Mouse (Mus musculus) CD4-positive helper T cell, adult 2 months (primary cell): ENCODE data around the gene Sarnp.

Source experiments
- DNase-seq: peaks from one replicate; pipeline ENCODE4 v3.0.0-alpha.2; 2012; ENCODE audit warnings: low read depth, missing footprints, low spot score

The Sarnp gene

DNA sequence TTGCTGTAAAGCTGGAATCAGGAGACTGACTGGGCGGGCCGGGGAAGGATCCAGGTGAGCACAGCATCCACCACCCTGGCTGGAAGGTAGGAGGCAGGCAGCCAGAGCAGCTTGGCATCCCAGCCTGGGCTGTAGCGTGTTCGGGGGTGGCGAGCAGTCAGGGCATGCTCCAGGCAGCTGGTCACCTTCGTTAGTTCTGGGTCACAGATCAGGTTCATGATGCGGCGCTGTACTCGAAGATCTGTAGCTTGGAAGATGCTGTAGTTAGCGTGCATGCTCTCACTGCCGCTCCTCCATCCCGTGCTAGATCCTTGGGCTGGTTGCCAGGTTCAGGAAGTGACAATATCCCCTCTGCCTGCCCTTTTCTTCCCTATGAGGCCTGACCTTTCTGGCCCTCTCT is 96.6 kb downstream of the Sarnp start:
- no peak for DNase-seq

DNA sequence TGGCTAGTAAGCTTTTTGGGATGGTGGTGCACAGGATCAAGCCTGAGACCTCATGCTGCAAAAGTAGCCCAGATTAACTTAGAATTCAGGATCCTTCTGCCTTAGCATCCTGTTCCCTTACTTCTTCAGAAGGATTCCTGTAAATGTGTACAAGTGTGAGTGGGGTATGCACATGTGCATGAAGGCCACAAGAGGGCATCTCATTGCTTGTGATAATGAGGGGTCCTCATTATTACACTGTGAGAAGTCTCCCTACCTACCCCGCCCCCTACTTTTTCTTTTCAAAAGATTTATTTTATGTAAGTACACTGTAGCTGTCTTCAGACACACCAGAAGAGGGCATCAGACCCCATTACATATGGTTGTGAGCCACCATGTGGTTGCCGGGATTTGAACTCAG is 98.4 kb downstream of the Sarnp start:
- no peak for DNase-seq

DNA sequence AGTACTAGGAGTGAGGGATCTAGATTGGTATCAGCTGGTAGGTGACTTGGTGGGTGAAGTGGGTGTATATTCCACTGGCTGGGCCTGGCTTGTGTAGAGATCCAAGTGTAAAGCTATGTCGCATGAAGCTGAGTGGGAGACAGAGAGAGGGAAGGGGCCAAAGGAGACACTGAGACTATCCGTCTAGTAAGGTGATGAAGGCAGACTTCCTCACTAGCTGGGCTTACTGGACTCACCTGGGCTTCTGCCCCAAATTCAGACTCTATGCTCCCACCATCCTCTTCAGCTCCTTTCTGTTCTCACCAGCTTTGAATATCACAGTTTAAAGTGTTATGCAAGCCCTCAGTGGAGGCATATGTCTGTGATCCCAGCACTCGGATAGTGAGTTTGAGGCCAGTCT is 99.5 kb downstream of the Sarnp start:
- no peak for DNase-seq

DNA sequence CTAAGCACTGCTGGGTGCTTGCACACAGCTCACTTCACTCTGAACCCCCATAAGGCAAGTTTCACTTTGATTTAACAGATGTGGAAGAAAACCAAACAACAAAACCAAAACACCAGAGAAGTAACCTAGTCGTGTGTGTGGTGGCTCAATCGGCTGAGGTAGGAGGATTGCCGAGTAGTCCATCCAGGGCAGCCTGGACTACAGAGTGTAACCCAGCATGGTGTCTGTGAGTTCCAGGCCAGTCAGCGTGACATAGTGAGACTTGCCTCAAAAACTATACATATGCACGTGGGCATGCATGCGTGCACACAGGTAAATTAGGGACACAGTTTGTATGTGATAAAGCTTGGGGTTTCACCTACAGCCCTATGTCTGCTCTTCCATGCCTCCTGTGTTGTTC is 100.3 kb downstream of the Sarnp start:
- DNase-seq, result no peak

DNA sequence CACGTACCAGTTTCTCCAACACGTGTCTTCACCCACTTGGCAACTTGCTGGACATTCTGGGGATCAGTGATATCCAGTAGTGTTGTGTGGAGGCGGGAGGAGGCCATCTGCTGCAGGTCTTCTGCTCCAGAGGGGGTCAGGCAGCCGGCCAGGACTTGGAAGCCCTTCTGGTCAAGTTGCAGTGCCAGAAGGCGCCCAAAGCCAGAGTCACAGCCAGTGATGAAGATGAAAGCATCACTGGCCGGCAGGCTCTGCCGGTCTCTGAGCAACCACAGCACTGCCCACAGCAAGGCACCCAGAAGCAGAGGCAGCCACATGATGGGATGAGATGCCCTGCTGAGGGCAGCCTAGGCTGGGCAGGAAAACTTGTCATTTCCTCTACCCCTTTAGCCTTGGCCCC is 101.1 kb downstream of the Sarnp start:
- no peak for DNase-seq

DNA sequence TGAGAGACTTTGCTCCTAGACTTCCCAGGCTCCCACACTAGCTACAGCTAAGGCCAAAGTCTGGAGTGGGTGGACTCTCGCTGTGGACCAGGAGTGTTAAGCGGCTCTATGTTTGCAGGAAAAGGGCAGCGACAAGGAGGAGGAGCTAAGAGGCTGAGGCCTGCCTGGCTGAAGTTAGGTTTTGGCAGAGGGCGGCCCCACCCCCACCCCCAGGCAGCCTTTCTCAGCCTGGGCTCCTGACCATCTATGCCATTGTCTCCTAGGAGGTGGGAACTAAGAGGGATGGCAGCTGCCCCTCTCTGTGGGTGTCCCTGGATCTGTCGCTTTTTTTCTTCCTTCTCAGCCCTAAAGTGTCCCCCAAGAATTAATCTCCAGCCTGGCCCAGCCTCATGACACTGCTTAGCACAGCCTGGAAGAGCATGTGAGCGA is 102.1 kb downstream of the Sarnp start:
- DNase-seq, result no peak

DNA sequence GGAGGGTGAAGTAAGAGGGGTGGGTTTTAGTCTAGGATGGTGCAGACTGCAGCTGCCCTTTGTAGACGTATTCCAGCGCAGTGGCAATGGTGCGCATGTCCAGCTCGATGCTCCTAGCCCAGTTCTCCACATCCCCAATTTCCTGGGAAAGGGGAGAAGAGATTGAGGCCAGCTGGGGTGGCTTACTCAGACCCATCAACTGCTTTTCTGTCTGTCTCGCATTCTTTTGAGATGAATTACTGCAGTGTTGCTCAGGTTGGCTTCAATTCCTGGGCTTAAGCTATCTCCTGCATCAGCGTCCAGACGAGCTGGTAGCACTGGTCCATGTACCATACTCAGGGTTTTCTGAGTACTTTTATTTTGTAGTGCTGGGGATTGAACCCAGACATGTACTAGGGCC is 102.8 kb downstream of the Sarnp start:
- no peak for DNase-seq

DNA sequence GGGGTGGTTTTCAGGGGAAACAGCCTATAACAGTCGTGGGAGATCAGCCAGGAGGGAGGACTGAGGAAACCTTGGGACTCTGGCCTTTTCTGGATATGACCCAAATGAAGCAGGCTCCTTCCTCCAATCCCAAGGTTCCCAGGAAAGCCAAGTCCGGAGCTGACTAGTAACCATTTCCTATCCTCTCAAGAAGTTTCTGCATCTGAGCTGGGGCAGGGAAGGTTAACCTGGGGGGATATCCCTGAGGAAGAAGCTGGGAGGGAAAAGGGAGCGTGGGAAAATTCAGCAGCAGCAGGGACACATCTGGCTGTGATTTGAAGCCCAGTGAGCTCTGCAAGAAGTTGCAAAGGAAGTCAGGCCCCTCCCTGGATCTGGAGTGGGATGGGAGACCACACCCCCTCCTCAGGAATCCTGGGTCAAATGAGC is 103.6 kb downstream of the Sarnp start:
- DNase-seq, result no peak

DNA sequence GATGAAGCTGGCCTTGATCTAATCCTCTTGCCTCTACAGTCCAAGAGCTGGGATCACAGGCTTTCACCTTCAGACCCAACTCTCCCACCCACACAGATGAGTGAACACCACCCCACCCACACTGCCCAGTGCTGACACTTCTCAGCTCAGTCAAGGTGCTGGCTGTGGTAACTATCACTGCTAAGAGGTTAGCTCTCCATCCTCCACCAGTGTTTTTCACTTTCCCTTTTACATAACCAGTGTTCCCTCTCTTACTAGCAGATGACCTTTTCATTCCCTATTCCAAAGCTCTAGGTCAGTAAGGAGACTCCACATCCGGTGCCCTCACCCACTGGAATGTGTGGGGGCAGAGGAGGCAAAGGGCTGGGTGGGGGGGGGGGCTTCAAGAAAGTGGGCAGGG is 104.1 kb downstream of the Sarnp start:
- DNase-seq, result no peak

DNA sequence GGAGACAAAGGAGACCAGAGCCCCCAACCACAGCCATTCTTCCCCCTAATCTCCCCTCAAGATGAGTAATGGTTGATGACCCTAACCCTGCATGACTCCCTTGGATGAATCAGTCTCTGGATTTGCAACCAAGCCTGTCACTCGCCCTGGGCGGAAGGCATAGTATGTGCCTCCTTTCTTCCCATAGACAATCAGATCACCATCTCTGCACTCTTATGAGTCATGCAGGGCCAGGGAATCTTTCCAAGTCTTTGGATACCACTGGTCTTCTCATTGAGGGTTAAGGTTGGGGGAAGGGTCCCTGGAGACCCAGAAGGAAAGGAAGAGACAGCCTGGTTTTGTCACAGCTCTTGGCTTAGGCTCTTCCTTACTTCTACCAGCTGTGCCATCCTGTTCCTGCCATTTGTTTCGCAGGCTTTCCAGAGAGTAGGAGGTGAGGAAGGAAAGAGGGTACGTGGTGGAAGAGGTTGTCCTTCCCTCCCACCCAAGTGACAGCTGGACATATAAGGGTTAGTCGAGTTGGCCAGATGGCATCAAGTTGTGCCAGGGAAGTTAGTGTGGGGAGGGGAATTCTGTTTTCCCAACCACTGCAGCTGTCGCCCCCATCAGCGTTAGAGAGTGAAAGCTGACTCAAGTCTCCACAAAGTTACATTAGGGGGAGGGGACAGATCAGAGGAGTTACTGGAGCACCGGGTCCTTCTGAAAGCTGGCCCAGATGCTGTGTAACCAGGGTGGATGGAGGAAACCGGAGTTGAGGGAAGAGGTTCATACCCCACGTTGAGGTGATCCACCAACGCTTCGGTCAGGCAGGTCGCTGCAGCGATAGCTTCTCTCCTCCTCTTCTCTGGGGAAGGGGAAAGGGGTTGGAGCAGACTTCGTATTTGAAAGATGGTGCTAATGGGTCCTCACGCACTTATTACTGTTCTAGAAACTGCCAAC is 105.0 kb downstream of the Sarnp start:
- no peak for DNase-seq

DNA sequence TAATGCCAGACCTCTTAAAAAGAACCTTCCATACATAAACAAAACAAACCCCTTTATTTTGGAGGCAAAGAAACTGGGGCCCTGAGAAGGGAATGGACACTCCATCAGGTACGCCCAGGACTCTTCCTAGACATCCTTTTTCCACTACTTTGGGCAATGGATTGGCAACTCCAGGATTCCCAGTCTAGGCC is 105.6 kb downstream of the Sarnp start, which contains the start of gene Rdh5:
Rdh5 (minus strand) TSS at position 67 of the 191 bp plus-strand sequence.
- DNase-seq, result no peak

DNA sequence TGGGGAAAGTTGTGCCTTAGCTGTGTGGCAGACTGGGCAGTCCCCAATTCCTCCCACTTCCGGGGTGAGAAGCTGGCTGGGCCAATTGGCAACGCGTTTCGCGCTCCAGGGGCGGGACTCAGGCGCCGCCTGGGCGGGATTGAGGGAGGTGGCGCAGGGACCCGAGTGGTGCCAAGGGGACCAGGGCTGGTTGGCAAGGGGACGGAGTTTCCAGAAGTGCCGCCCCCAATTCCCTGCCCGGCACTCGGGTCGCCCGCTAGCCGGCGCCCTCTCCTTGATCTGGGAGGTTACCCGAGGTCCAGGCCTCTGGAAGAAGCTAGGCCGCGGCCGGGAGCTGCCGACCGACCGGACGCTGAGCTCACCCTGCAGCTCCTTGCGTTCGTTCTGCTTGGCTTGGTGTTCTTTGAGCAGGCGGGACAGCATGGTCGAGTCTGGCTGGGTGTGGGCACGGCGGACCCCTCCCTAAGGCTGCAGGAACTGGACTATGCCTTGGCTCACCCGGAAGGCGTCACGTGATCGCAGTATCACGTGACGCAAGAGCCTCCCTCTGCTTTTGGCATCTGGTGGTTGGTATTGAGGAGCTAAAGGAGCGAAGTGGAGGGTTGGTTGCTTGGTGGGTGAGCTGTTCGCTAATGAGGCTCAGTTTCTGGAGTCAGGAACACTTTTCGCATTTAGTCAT is 106.0 kb downstream of the Sarnp start:
- DNase-seq, result peak; percentile 95

DNA sequence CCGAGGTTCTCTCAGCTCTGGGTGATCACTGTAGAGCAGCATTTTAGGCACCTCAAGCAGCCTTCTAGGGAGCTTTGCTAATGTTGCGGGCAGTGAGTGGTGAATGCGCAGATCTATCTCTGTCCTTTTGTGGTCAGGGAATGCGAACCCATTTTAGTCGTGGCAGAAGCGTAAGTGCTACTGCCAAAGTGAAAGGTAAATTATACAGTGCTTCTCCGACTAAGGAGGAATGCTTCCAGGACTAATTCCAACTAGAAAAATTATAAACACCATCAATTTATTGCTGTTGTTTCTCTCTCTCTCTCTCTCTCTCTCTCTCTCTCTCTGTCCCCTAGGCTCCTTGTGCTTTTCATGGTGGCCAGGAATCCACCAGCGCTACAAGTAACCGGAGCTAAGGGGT is 106.8 kb downstream of the Sarnp start, which contains the start of gene Bloc1s1:
Bloc1s1 (minus strand) TSS at position 101 of the 400 bp plus-strand sequence.
- no peak for DNase-seq
